Mouse (Mus musculus) midbrain, postnatal 0 days (tissue): ENCODE measurements around the gene Mpzl1. TPM values are rescaled to one million over a fixed set of nuclear protein-coding genes. Genes with fewer than 3 reads are reported as not detected.

ENCODE experiments used
- ATAC-seq: fragments of 200-750 bp; cut with Nextera tagmentation; 2 replicates; pipeline ENCODE4 v1.8.0; 2017; ENCODE audit warnings: moderate number of reproducible peaks, mild to moderate bottlenecking, moderate TSS enrichment, moderate library complexity; ENCODE audit not compliant: low FRiP score
- DNase-seq: peaks from one replicate; pipeline ENCODE4 v3.0.0-alpha.2; 2015; ENCODE audit warnings: low spot score
- H3K27ac ChIP-seq: fragments of 300-500 bp; sonication (generic); 2 replicates; pipeline ENCODE4 v1.5.1; 2014; ENCODE audit warnings: low read depth, mild to moderate bottlenecking, low read length, mixed read lengths
- H3K27me3 ChIP-seq: fragments of 300-500 bp; sonication (generic); 2 replicates; pipeline ENCODE4 v1.6.1; 2014; ENCODE audit warnings: low read length, control low read depth, mixed read lengths; ENCODE audit not compliant: insufficient read depth
- H3K36me3 ChIP-seq: fragments of 300-500 bp; sonication (generic); 2 replicates; pipeline ENCODE4 v1.6.1; 2014; ENCODE audit warnings: low read length, control low read depth, mixed read lengths; ENCODE audit not compliant: insufficient read depth
- H3K4me1 ChIP-seq: fragments of 300-500 bp; sonication (generic); 2 replicates; pipeline ENCODE4 v1.6.1; 2014; ENCODE audit warnings: mild to moderate bottlenecking, control low read depth, antibody characterized with exemption, low read length, mixed read lengths; ENCODE audit not compliant: insufficient read depth
- H3K4me2 ChIP-seq: fragments of 300-500 bp; sonication (generic); 2 replicates; pipeline ENCODE4 v1.6.1; 2014; ENCODE audit warnings: low read depth, mild to moderate bottlenecking, low read length, mixed read lengths; ENCODE audit not compliant: poor library complexity, severe bottlenecking
- H3K4me3 ChIP-seq: fragments of 300-500 bp; sonication (generic); 2 replicates; pipeline ENCODE4 v1.5.1; 2014; ENCODE audit warnings: low read depth, mild to moderate bottlenecking, low read length, moderate library complexity
- H3K9ac ChIP-seq: fragments of 300-500 bp; sonication (generic); replicated peaks from 2 replicates; pipeline ENCODE4 v1.6.1; 2014; ENCODE audit warnings: mild to moderate bottlenecking, low read length, moderate library complexity, mixed read lengths; ENCODE audit not compliant: poor library complexity, severe bottlenecking
- H3K9me3 ChIP-seq: fragments of 300-500 bp; sonication (generic); 2 replicates; pipeline ENCODE4 v1.6.1; 2016; ENCODE audit warnings: low read length, control low read depth
- CTCF ChIP-seq: IDR thresholded peaks from 2 replicates; pipeline ENCODE4 v1.5.1; 2016; ENCODE audit warnings: antibody characterized with exemption, mild to moderate bottlenecking
- WGBS: fragments of 180-500 bp; shearing (Covaris S2); extraction: QIAGEN DNeasy Blood & Tissue Kit; methylation state at CpG from one replicate; pipeline ENCODE4 v1.1.7; 2014; 5-methylcytosine and 5-hydroxymethylcytosine counted together
- polyA plus RNA-seq: library from polyadenylated mRNA; unstranded; fragments of >200 nt; fragmentation: Nextera tagmentation; extraction: Ambion mirVana; gene quantifications from 2 replicates; pipeline ENCODE4 v1.2.1, GENCODE M21; 2015
- total RNA-seq: library from RNA; depleted of rRNA; stranded (reverse); fragments of >200 nt; gene quantifications from 2 replicates; pipeline ENCODE4 v1.2.3, GENCODE M21; 2014

Mpzl1 gene
- total and polyA plus RNA-seq, 2 experiments from 2014 or later, result 29.7 to 138 TPM

DNA sequence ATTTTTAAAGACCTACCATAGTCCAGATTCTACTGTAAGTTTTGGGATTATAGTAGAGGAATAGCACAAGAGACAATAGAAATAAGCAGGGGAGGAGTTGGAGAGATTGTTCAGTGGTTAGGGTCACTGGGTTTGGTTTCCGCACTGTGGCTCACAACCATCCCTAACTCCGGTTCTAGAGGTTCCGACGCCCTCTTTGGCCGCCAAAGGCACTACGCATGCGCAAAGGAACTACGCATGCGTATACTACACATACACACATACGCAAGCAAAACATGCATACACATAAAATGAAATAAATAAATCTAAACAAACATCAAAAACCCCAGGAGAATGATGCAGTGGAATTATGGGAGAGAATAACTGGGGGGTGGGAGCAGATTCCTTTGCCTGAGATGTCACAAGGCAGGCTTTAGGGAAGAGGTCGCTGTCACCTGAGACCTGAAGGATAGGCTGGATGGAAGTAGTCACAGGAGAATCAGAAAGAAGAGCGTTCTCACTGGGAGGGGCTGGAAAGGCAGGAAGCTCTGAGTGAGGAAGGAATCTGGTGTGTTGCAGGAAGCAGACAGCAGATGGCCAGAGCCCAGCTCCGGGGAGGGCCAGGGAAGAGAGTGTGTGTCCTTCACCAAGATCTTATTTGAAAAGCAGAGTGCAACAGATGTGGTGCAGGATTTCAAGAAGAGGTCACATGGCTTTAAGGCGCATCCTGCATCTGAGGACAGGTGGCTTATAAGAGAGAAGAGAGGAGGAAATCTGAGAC is 19.0 kb upstream of the Mpzl1 start:
- H3K9me3 ChIP-seq, result no peaks in the 10 kb centered on the region
- ATAC-seq (no peak), DNase-seq (no peak)
- no peak overlapping the region for H3K4me2 ChIP-seq
- H3K36me3 ChIP-seq, result no peaks in the 10 kb centered on the region
- H3K9ac ChIP-seq, result no peak overlapping the region
- no peak overlapping the region for H3K4me3 ChIP-seq
- TF ChIP-seq CTCF, result no peak
- WGBS, result 87% methylated on average over 14 of the region's 14 CpGs
- no peaks in the 10 kb centered on the region for H3K27me3 ChIP-seq
- H3K27ac ChIP-seq, result no peak overlapping the region
- H3K4me1 ChIP-seq, result no peaks in the 10 kb centered on the region

- no peak for TF ChIP-seq CTCF
Observed at GRCm38 (mm10) chr1:165652507-165652906, 18.2 kb upstream of the Mpzl1 start.

DNA sequence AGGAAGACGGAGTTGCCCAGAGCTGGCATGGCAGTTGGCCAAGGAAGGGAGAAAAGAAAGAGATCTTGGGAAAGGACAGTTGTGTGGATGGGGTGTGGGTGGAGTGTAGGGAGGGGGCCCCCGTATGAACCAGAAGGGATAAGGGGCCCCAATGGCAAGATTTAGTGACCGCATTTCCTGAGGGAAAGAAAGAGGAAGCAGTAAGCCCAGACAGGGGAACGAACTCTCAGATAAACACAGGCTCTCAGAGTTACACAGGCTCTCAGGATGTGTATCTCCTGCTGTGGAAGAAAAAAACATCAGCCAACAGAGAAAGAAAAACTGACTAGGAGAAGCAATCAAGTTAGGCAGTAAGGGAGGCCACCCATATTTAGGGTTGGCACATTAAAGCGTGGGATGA is 16.8 kb upstream of the Mpzl1 start:
- no peaks in the 10 kb centered on the region for H3K36me3 ChIP-seq
- no peak overlapping the region for H3K4me2 ChIP-seq
- H3K9me3 ChIP-seq, result no peaks in the 10 kb centered on the region
- no peak for DNase-seq
- H3K4me3 ChIP-seq, result no peak overlapping the region
- H3K4me1 ChIP-seq, result no peaks in the 10 kb centered on the region
- no peak for TF ChIP-seq CTCF
- no peak overlapping the region for H3K9ac ChIP-seq
- H3K27ac ChIP-seq, result no peak overlapping the region
- 69% methylated on average over 5 of the region's 5 CpGs for WGBS
- no peak for ATAC-seq
- no peaks in the 10 kb centered on the region for H3K27me3 ChIP-seq

More at GRCm38 (mm10) chr1:165652507-165652906, 18.2 kb upstream of the Mpzl1 start:
- no peak overlapping the region for H3K4me2 ChIP-seq
- H3K9me3 ChIP-seq, result no peaks in the 10 kb centered on the region
- ATAC-seq (no peak), DNase-seq (no peak)
- no peaks in the 10 kb centered on the region for H3K27me3 ChIP-seq
- 81% methylated on average over 2 of the region's 2 CpGs for WGBS
- no peaks in the 10 kb centered on the region for H3K36me3 ChIP-seq
- no peak overlapping the region for H3K27ac ChIP-seq
- no peak overlapping the region for H3K9ac ChIP-seq
- no peaks in the 10 kb centered on the region for H3K4me1 ChIP-seq
- H3K4me3 ChIP-seq, result no peak overlapping the region

DNA sequence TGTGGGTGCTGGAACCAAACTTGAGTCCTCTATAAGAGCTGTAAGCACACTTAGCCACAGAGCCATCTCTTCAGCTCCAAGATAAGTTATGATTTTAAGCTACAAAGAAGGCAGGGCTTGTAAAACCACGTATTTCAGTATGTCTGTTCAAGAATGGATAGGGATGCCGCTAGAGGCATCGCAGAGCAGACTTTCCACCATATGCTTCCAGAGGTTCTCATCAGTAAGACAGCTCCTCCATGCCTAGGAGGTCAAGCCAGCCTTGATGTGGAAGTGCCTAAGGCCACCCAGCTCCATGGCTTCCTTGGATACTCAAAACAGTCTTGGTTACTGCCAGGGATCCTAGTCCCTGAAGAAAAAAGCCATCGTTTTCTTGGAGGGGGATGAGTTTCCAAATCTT is 10.8 kb upstream of the Mpzl1 start:
- TF ChIP-seq CTCF, result no peak
- WGBS, result 81% methylated on average over 4 of the region's 4 CpGs

GRCm38 (mm10) chr1:165643735-165644134 is 9.4 kb upstream of the Mpzl1 start:
- no peaks in the 10 kb centered on the region for H3K27me3 ChIP-seq
- no peaks in the 10 kb centered on the region for H3K4me1 ChIP-seq
- no peak overlapping the region for H3K9ac ChIP-seq
- no peak overlapping the region for H3K27ac ChIP-seq
- no peak for TF ChIP-seq CTCF
- WGBS, result 69% methylated on average over 5 of the region's 5 CpGs
- DNase-seq (no peak), ATAC-seq (no peak)
- H3K36me3 ChIP-seq, result no peaks in the 10 kb centered on the region
- H3K4me3 ChIP-seq, result no peak overlapping the region
- peak overlapping the region; percentile 74; the same call in 1 of the 2 replicates for H3K4me2 ChIP-seq
- H3K9me3 ChIP-seq, result no peaks in the 10 kb centered on the region

More for the DNA sequence above, 10.8 kb upstream of the Mpzl1 start:
- H3K27ac ChIP-seq, result no peak overlapping the region
- no peak overlapping the region for H3K4me2 ChIP-seq
- no peaks in the 10 kb centered on the region for H3K36me3 ChIP-seq
- ATAC-seq (no peak), DNase-seq (no peak)
- no peaks in the 10 kb centered on the region for H3K27me3 ChIP-seq
- no peaks in the 10 kb centered on the region for H3K4me1 ChIP-seq
- no peak overlapping the region for H3K4me3 ChIP-seq
- H3K9ac ChIP-seq, result no peak overlapping the region
- no peaks in the 10 kb centered on the region for H3K9me3 ChIP-seq

GRCm38 (mm10) chr1:165642780-165643311 is 8.5 kb upstream of the Mpzl1 start:
- Histone ChIP-seq H3K4me3 (peak overlapping the region; percentile 88), H3K4me1 (no peaks in the 10 kb centered on the region), H3K4me2 (peak overlapping the region; percentile 74), H3K9ac (peak overlapping the region; percentile 94), H3K36me3 (no peaks in the 10 kb centered on the region), H3K27me3 (no peaks in the 10 kb centered on the region), H3K27ac (peak overlapping the region; percentile 98), H3K9me3 (no peaks in the 10 kb centered on the region)
- peak; percentile 76 for ATAC-seq
- peak; percentile 89 for DNase-seq
- WGBS, result 1% methylated on average over 16 of the region's 16 CpGs
- TF ChIP-seq CTCF, result no peak
